Mouse (Mus musculus) left cerebral cortex, adult 8-10 months (tissue): ENCODE data around the gene Thbs4. TPM values are rescaled to one million over a fixed set of nuclear protein-coding genes. Genes with fewer than 3 reads are reported as not detected.

Experiments
- DNase-seq, 2 experiments: peaks; one replicate each; pipeline ENCODE4 v3.0.0; 2022; ENCODE audit warnings: low spot score in 2 of 2
- total RNA-seq, 4 experiments: library from RNA; stranded (reverse); gene quantifications; 2 replicates each; pipeline ENCODE4 v1.2.4; 2022

Thbs4 gene
- total RNA-seq, 4 experiments from 2014 or later, result 11.1 to 16.7 (median 13.9) TPM

GRCm38 (mm10) chr13:92717851-92718665, 76.6 kb downstream of the Thbs4 start:
- DNase-seq, result no peak

GRCm38 (mm10) chr13:92712619-92713018, 82.0 kb downstream of the Thbs4 start:
- DNase-seq, result no peak

GRCm38 (mm10) chr13:92711821-92712220, 82.8 kb downstream of the Thbs4 start:
- DNase-seq, result no peak

- DNase-seq, result no peak
Observed at GRCm38 (mm10) chr13:92710361-92710760, 84.3 kb downstream of the Thbs4 start.

GRCm38 (mm10) chr13:92709535-92709934, 85.1 kb downstream of the Thbs4 start:
- no peak for DNase-seq

- no peak for DNase-seq
Observed at GRCm38 (mm10) chr13:92708466-92708865, 86.2 kb downstream of the Thbs4 start.

- DNase-seq, result no peak
Observed at GRCm38 (mm10) chr13:92707941-92708340, 86.7 kb downstream of the Thbs4 start.

- no peak for DNase-seq
Observed at GRCm38 (mm10) chr13:92706342-92707061, 88.1 kb downstream of the Thbs4 start.

- DNase-seq, result no peak
Observed at GRCm38 (mm10) chr13:92705016-92705535, 89.5 kb downstream of the Thbs4 start.

- no peak for DNase-seq
Observed at GRCm38 (mm10) chr13:92704189-92704588, 90.4 kb downstream of the Thbs4 start.

GRCm38 (mm10) chr13:92703241-92704027, 91.2 kb downstream of the Thbs4 start:
- peak; percentile 46 to 80 for DNase-seq

- no peak for DNase-seq
Observed at GRCm38 (mm10) chr13:92702035-92702434, 92.6 kb downstream of the Thbs4 start.

Other genes starting within 250 kb of the Thbs4 start
- not detected for gene Spz1, start 218.6 kb downstream of the Thbs4 start, total RNA-seq
- gene Serinc5, start 183.7 kb downstream of the Thbs4 start, total RNA-seq, result 10 to 100 TPM; 67.0 to 71.5 (median 69.2) TPM
- gene Mtx3, start 49.9 kb upstream of the Thbs4 start, total RNA-seq, result 10 to 100 TPM; 28.9 to 39.7 (median 32.3) TPM